Mouse (Mus musculus): Measurements from ENCODE around the gene Alox8. TPM values are rescaled to one million over a fixed set of nuclear protein-coding genes. Genes with fewer than 3 reads are reported as not detected.
A peak's percentile ranks its signal among the peaks of the same experiment; 100 is the strongest.

Gene Alox8
- total and polyA plus RNA-seq, 2 experiments from 2014 or later = 2.1 to 3.5 TPM

- TF ChIP-seq CTCF (IDR thresholded peaks at IDR 0.05) = no peak
- Histone ChIP-seq H3K9me3 (ENCODE audit: low read length) (no peaks in the 10 kb centered on the region), H3K4me1 (ENCODE audit: insufficient read depth, low read length) (no peaks in the 10 kb centered on the region), H3K4me3 (ENCODE audit: low read depth, low read length) (no peak overlapping the region), H3K36me3 (ENCODE audit: insufficient read depth, low read length) (no peaks in the 10 kb centered on the region), H3K4me2 (ENCODE audit: low read depth, low read length, poor library complexity, severe bottlenecking) (no peak overlapping the region), H3K9ac (replicated peaks; ENCODE audit: low read length, poor library complexity, severe bottlenecking) (no peak overlapping the region), H3K27me3 (ENCODE audit: insufficient read depth, low read length) (no peaks in the 10 kb centered on the region), H3K27ac (ENCODE audit: low read depth, low read length) (no peak overlapping the region)
- DNase-seq (ENCODE audit: low spot score) (no peak), ATAC-seq (ENCODE audit: low FRiP score) (no peak)
- 93% methylated on average over 5 of the region's 5 CpGs for WGBS
Observed at GRCm38 (mm10) chr11:69148451-69148960, 49.1 kb downstream of the Alox8 start.

- WGBS = 73% methylated on average over 7 of the region's 7 CpGs
- Histone ChIP-seq H3K27ac (ENCODE audit: low read depth, low read length) (no peak overlapping the region), H3K27me3 (ENCODE audit: insufficient read depth, low read length) (no peaks in the 10 kb centered on the region), H3K4me3 (ENCODE audit: low read depth, low read length) (no peak overlapping the region), H3K36me3 (ENCODE audit: insufficient read depth, low read length) (no peaks in the 10 kb centered on the region), H3K4me1 (ENCODE audit: insufficient read depth, low read length) (no peaks in the 10 kb centered on the region), H3K4me2 (ENCODE audit: low read depth, low read length, poor library complexity, severe bottlenecking) (no peak overlapping the region), H3K9me3 (ENCODE audit: low read length) (no peaks in the 10 kb centered on the region), H3K9ac (replicated peaks; ENCODE audit: low read length, poor library complexity, severe bottlenecking) (no peak overlapping the region)
- peak; percentile 32 for DNase-seq (ENCODE audit: low spot score)
- no peak for TF ChIP-seq CTCF (IDR thresholded peaks at IDR 0.05)
- ATAC-seq (ENCODE audit: low FRiP score) = no peak
Observed at GRCm38 (mm10) chr11:69147546-69147945, 50.1 kb downstream of the Alox8 start.

GRCm38 (mm10) chr11:69135361-69135760 is 62.3 kb downstream of the Alox8 start:
- Histone ChIP-seq H3K36me3 (ENCODE audit: insufficient read depth, low read length) (no peaks in the 10 kb centered on the region), H3K4me2 (ENCODE audit: low read depth, low read length, poor library complexity, severe bottlenecking) (no peak overlapping the region), H3K4me1 (ENCODE audit: insufficient read depth, low read length) (peaks cover 5% of the 10 kb centered on the region; the same call in 1 of the 2 replicates), H3K4me3 (ENCODE audit: low read depth, low read length) (no peak overlapping the region), H3K27ac (ENCODE audit: low read depth, low read length) (no peak overlapping the region), H3K9me3 (ENCODE audit: low read length) (no peaks in the 10 kb centered on the region), H3K9ac (replicated peaks; ENCODE audit: low read length, poor library complexity, severe bottlenecking) (no peak overlapping the region), H3K27me3 (ENCODE audit: insufficient read depth, low read length) (no peaks in the 10 kb centered on the region; the same call in 1 of the 2 replicates)
- no peak for TF ChIP-seq CTCF (IDR thresholded peaks at IDR 0.05)
- DNase-seq (ENCODE audit: low spot score) = no peak
- no peak for ATAC-seq (ENCODE audit: low FRiP score)
- 93% methylated on average over 5 of the region's 6 CpGs for WGBS

- ATAC-seq (ENCODE audit: low FRiP score) = peak; percentile 38
- H3K4me3 ChIP-seq (ENCODE audit: low read depth, low read length) = peak overlapping the region; percentile 40
- H3K27me3 ChIP-seq (ENCODE audit: insufficient read depth, low read length) = no peaks in the 10 kb centered on the region; the same call in 1 of the 2 replicates
- peak overlapping the region; percentile 51 for H3K9ac ChIP-seq (replicated peaks; ENCODE audit: low read length, poor library complexity, severe bottlenecking)
- no peak for TF ChIP-seq CTCF (IDR thresholded peaks at IDR 0.05)
- no peak for DNase-seq (ENCODE audit: low spot score)
- no peaks in the 10 kb centered on the region for H3K9me3 ChIP-seq (ENCODE audit: low read length)
- H3K4me2 ChIP-seq (ENCODE audit: low read depth, low read length, poor library complexity, severe bottlenecking) = peak overlapping the region; percentile 54
- WGBS = 36% methylated on average over 8 of the region's 8 CpGs
- no peak overlapping the region; the same call in 1 of the 2 replicates for H3K27ac ChIP-seq (ENCODE audit: low read depth, low read length)
- peaks cover 5% of the 10 kb centered on the region; the same call in 1 of the 2 replicates for H3K4me1 ChIP-seq (ENCODE audit: insufficient read depth, low read length)
- no peaks in the 10 kb centered on the region for H3K36me3 ChIP-seq (ENCODE audit: insufficient read depth, low read length)
Observed at GRCm38 (mm10) chr11:69134622-69134968, 63.0 kb downstream of the Alox8 start.

Other genes starting within 250 kb of the Alox8 start
- gene Arhgef15, start 240.4 kb downstream of the Alox8 start, total RNA-seq (2014; rRNA removed) = 23.3 and 50.8 TPM in 2 replicates
- 27.6 and 34.3 TPM in 2 replicates for gene Arhgef15, start 240.4 kb downstream of the Alox8 start, polyA plus RNA-seq (2015; fragmentation: Nextera tagmentation; extraction: Ambion mirVana)
- 0.93 and 1.4 TPM in 2 replicates for gene Slc25a35, start 229.7 kb downstream of the Alox8 start, total RNA-seq (2014; rRNA removed)
- gene Slc25a35, start 229.7 kb downstream of the Alox8 start, polyA plus RNA-seq (2015; fragmentation: Nextera tagmentation; extraction: Ambion mirVana) = 1.5 and 2.0 TPM in 2 replicates
- 12.0 and 25.0 TPM in 2 replicates for gene Rangrf, start 222.7 kb downstream of the Alox8 start, total RNA-seq (2014; rRNA removed)
- 18.9 and 20.2 TPM in 2 replicates for gene Rangrf, start 222.7 kb downstream of the Alox8 start, polyA plus RNA-seq (2015; fragmentation: Nextera tagmentation; extraction: Ambion mirVana)
- gene Pfas, start 189.4 kb downstream of the Alox8 start, total RNA-seq (2014; rRNA removed) = 28.3 and 28.7 TPM in 2 replicates
- 13.9 and 14.1 TPM in 2 replicates for gene Pfas, start 189.4 kb downstream of the Alox8 start, polyA plus RNA-seq (2015; fragmentation: Nextera tagmentation; extraction: Ambion mirVana)
- gene Ctc1, start 181.9 kb downstream of the Alox8 start, total RNA-seq (2014; rRNA removed) = 60.0 and 67.7 TPM in 2 replicates
- 46.8 and 53.4 TPM in 2 replicates for gene Ctc1, start 181.9 kb downstream of the Alox8 start, polyA plus RNA-seq (2015; fragmentation: Nextera tagmentation; extraction: Ambion mirVana)
- gene Aurkb, start 152.2 kb downstream of the Alox8 start, total RNA-seq (2014; rRNA removed) = 6.9 and 10.5 TPM in 2 replicates
- 6.0 and 6.9 TPM in 2 replicates for gene Aurkb, start 152.2 kb downstream of the Alox8 start, polyA plus RNA-seq (2015; fragmentation: Nextera tagmentation; extraction: Ambion mirVana)
- 33.3 and 39.0 TPM in 2 replicates for gene Borcs6, start 138.1 kb downstream of the Alox8 start, total RNA-seq (2014; rRNA removed)
- gene Borcs6, start 138.1 kb downstream of the Alox8 start, polyA plus RNA-seq (2015; fragmentation: Nextera tagmentation; extraction: Ambion mirVana) = 21.1 and 21.3 TPM in 2 replicates
- 42.4 and 61.8 TPM in 2 replicates for gene Tmem107, start 127.0 kb downstream of the Alox8 start, total RNA-seq (2014; rRNA removed)
- gene Tmem107, start 127.0 kb downstream of the Alox8 start, polyA plus RNA-seq (2015; fragmentation: Nextera tagmentation; extraction: Ambion mirVana) = 23.8 and 27.8 TPM in 2 replicates
- 144 and 157 TPM in 2 replicates for gene Vamp2, start 109.4 kb downstream of the Alox8 start, total RNA-seq (2014; rRNA removed)
- 591 and 600 TPM in 2 replicates for gene Vamp2, start 109.4 kb downstream of the Alox8 start, polyA plus RNA-seq (2015; fragmentation: Nextera tagmentation; extraction: Ambion mirVana)
- 28.5 and 47.1 TPM in 2 replicates for gene Per1, start 102.6 kb downstream of the Alox8 start, total RNA-seq (2014; rRNA removed)
- gene Per1, start 102.6 kb downstream of the Alox8 start, polyA plus RNA-seq (2015; fragmentation: Nextera tagmentation; extraction: Ambion mirVana) = 11.8 and 15.4 TPM in 2 replicates
- 1.2 and 2.1 TPM in 2 replicates for gene Hes7, start 77.4 kb downstream of the Alox8 start, total RNA-seq (2014; rRNA removed)
- 1.7 and 2.0 TPM in 2 replicates for gene Hes7, start 77.4 kb downstream of the Alox8 start, polyA plus RNA-seq (2015; fragmentation: Nextera tagmentation; extraction: Ambion mirVana)
- 1.0 and 1.6 TPM in 2 replicates for gene 9130213A22Rik, start 75.3 kb downstream of the Alox8 start, total RNA-seq (2014; rRNA removed)
- gene 9130213A22Rik, start 75.3 kb downstream of the Alox8 start, polyA plus RNA-seq (2015; fragmentation: Nextera tagmentation; extraction: Ambion mirVana) = 1.2 and 1.4 TPM in 2 replicates
- 16.3 and 19.4 TPM in 2 replicates for gene Aloxe3, start 71.9 kb downstream of the Alox8 start, total RNA-seq (2014; rRNA removed)
- 17.8 and 21.4 TPM in 2 replicates for gene Aloxe3, start 71.9 kb downstream of the Alox8 start, polyA plus RNA-seq (2015; fragmentation: Nextera tagmentation; extraction: Ambion mirVana)
- 1.0 and 1.5 TPM in 2 replicates for gene Alox12b, start 40.9 kb downstream of the Alox8 start, total RNA-seq (2014; rRNA removed)
- gene Alox12b, start 40.9 kb downstream of the Alox8 start, polyA plus RNA-seq (2015; fragmentation: Nextera tagmentation; extraction: Ambion mirVana) = 0.67 and 0.91 TPM in 2 replicates
- gene Gucy2e, start 39.2 kb upstream of the Alox8 start, total RNA-seq (2014; rRNA removed) = 1.3 and 1.4 TPM in 2 replicates
- 0.97 and 1.0 TPM in 2 replicates for gene Gucy2e, start 39.2 kb upstream of the Alox8 start, polyA plus RNA-seq (2015; fragmentation: Nextera tagmentation; extraction: Ambion mirVana)
- 15.3 and 16.2 TPM in 2 replicates for gene Cntrob, start 125.9 kb upstream of the Alox8 start, total RNA-seq (2014; rRNA removed)
- gene Cntrob, start 125.9 kb upstream of the Alox8 start, polyA plus RNA-seq (2015; fragmentation: Nextera tagmentation; extraction: Ambion mirVana) = 10.2 and 13.6 TPM in 2 replicates
- 128 and 205 TPM in 2 replicates for gene Trappc1, start 126.1 kb upstream of the Alox8 start, total RNA-seq (2014; rRNA removed)
- gene Trappc1, start 126.1 kb upstream of the Alox8 start, polyA plus RNA-seq (2015; fragmentation: Nextera tagmentation; extraction: Ambion mirVana) = 161 and 177 TPM in 2 replicates
- gene Kcnab3, start 128.4 kb upstream of the Alox8 start, total RNA-seq (2014; rRNA removed) = 3.2 and 7.6 TPM in 2 replicates
- 5.4 and 5.6 TPM in 2 replicates for gene Kcnab3, start 128.4 kb upstream of the Alox8 start, polyA plus RNA-seq (2015; fragmentation: Nextera tagmentation; extraction: Ambion mirVana)
- 245 and 310 TPM in 2 replicates for gene Rnf227, start 142.6 kb upstream of the Alox8 start, total RNA-seq (2014; rRNA removed)
- gene Rnf227, start 142.6 kb upstream of the Alox8 start, polyA plus RNA-seq (2015; fragmentation: Nextera tagmentation; extraction: Ambion mirVana) = 382 and 383 TPM in 2 replicates
- gene Chd3, start 171.6 kb upstream of the Alox8 start, total RNA-seq (2014; rRNA removed) = 284 and 298 TPM in 2 replicates
- 51.6 and 58.9 TPM in 2 replicates for gene Chd3, start 171.6 kb upstream of the Alox8 start, polyA plus RNA-seq (2015; fragmentation: Nextera tagmentation; extraction: Ambion mirVana)
- gene Naa38, start 197.6 kb upstream of the Alox8 start, total RNA-seq (2014; rRNA removed) = 32.6 and 95.9 TPM in 2 replicates
- gene Naa38, start 197.6 kb upstream of the Alox8 start, polyA plus RNA-seq (2015; fragmentation: Nextera tagmentation; extraction: Ambion mirVana) = 120 and 147 TPM in 2 replicates
- 16.5 and 22.6 TPM in 2 replicates for gene Cyb5d1, start 197.8 kb upstream of the Alox8 start, total RNA-seq (2014; rRNA removed)
- gene Cyb5d1, start 197.8 kb upstream of the Alox8 start, polyA plus RNA-seq (2015; fragmentation: Nextera tagmentation; extraction: Ambion mirVana) = 18.2 and 18.8 TPM in 2 replicates
- gene Tmem88, start 200.4 kb upstream of the Alox8 start, total RNA-seq (2014; rRNA removed) = 4.4 and 5.7 TPM in 2 replicates
- 5.8 and 6.3 TPM in 2 replicates for gene Tmem88, start 200.4 kb upstream of the Alox8 start, polyA plus RNA-seq (2015; fragmentation: Nextera tagmentation; extraction: Ambion mirVana)
- gene Kdm6b, start 215.8 kb upstream of the Alox8 start, total RNA-seq (2014; rRNA removed) = 12.1 and 14.5 TPM in 2 replicates
- 18.9 and 22.7 TPM in 2 replicates for gene Kdm6b, start 215.8 kb upstream of the Alox8 start, polyA plus RNA-seq (2015; fragmentation: Nextera tagmentation; extraction: Ambion mirVana)

All from midbrain, postnatal 0 days (tissue).